Mouse (Mus musculus): ENCODE results near the gene Htr7. TPM values are rescaled to one million over a fixed set of nuclear protein-coding genes. Genes with fewer than 3 reads are reported as not detected.

The Htr7 gene
- total RNA-seq (2014; rRNA removed), result 36.6 and 39.4 TPM in 2 replicates
- polyA plus RNA-seq (2015; fragmentation: Nextera tagmentation; extraction: Ambion mirVana), result 16.9 and 17.1 TPM in 2 replicates

GRCm38 (mm10) chr19:36057231-36057811, at the start of gene Htr7:
Gene Htr7 (minus strand): TSS chr19:36057507.
- Histone ChIP-seq H3K27ac (peak within 1 kb of the TSS; percentile 60), H3K9ac (replicated peaks; ENCODE audit: low read length) (peak within 1 kb of the TSS; percentile 56), H3K36me3 (ENCODE audit: insufficient read depth, low read length) (no peaks in the 10 kb centered on the region), H3K4me3 (ENCODE audit: low read length) (peak within 1 kb of the TSS; percentile 65), H3K27me3 (ENCODE audit: insufficient read depth, low read length) (no peaks in the 10 kb centered on the region), H3K9me3 (ENCODE audit: low read length) (no peaks in the 10 kb centered on the region), H3K4me2 (ENCODE audit: low read depth, low read length) (peak within 1 kb of the TSS; percentile 84), H3K4me1 (ENCODE audit: insufficient read depth, low read length) (no peaks in the 10 kb centered on the region)
- ATAC-seq (peak; percentile 94), DNase-seq (ENCODE audit: low spot score) (peak; percentile 76)
- WGBS, result under 1% methylated on average over 58 of the region's 86 CpGs
- TF ChIP-seq CTCF (IDR thresholded peaks at IDR 0.05; ENCODE audit: low read depth), result no peak

- Histone ChIP-seq H3K4me2 (ENCODE audit: low read depth, low read length) (no peak overlapping the region), H3K9ac (replicated peaks; ENCODE audit: low read length) (no peak overlapping the region), H3K4me3 (ENCODE audit: low read length) (no peak overlapping the region), H3K4me1 (ENCODE audit: insufficient read depth, low read length) (no peaks in the 10 kb centered on the region), H3K36me3 (ENCODE audit: insufficient read depth, low read length) (peaks cover 27% of the 10 kb centered on the region), H3K27ac (no peak overlapping the region), H3K27me3 (ENCODE audit: insufficient read depth, low read length) (no peaks in the 10 kb centered on the region), H3K9me3 (ENCODE audit: low read length) (no peaks in the 10 kb centered on the region)
- ATAC-seq, result no peak
- WGBS, result 87% methylated on average over 5 of the region's 5 CpGs
- DNase-seq (ENCODE audit: low spot score), result no peak
- no peak for TF ChIP-seq CTCF (IDR thresholded peaks at IDR 0.05; ENCODE audit: low read depth)
These were observed 46.6 kb upstream of the Htr7 start for GRCm38 (mm10) chr19:36103909-36104308.

DNA sequence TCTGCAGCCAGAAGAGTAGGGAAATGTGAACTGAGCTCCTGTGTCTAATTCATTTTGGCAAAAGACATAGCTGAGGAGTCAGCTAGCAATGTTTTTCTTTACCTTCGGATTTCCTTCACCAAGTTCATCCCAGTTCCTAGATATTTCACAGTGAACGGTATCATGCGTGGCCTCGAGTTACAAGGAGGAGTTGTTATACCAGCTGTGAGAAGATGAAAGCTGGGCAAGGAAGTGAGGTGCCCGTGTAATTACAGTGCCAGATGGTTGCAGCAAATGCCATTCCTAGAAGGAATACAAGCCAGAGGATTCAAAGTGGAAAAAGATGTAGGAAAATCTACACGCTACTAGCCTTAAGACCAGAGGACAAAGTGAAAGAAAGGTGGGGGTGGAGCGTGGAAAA, 41.6 kb upstream of the Htr7 start:
- Histone ChIP-seq H3K9me3 (ENCODE audit: low read length) (no peaks in the 10 kb centered on the region), H3K4me3 (ENCODE audit: low read length) (no peak overlapping the region), H3K27ac (no peak overlapping the region), H3K4me2 (ENCODE audit: low read depth, low read length) (no peak overlapping the region), H3K36me3 (ENCODE audit: insufficient read depth, low read length) (peaks cover 35% of the 10 kb centered on the region), H3K4me1 (ENCODE audit: insufficient read depth, low read length) (no peaks in the 10 kb centered on the region), H3K9ac (replicated peaks; ENCODE audit: low read length) (no peak overlapping the region), H3K27me3 (ENCODE audit: insufficient read depth, low read length) (no peaks in the 10 kb centered on the region)
- DNase-seq (ENCODE audit: low spot score), result no peak
- 89% methylated on average over 7 of the region's 7 CpGs for WGBS
- ATAC-seq, result no peak
- TF ChIP-seq CTCF (IDR thresholded peaks at IDR 0.05; ENCODE audit: low read depth), result no peak

- 97% methylated on average over 1 of the region's 1 CpGs for WGBS
- ATAC-seq (no peak), DNase-seq (ENCODE audit: low spot score) (no peak)
- no peak for TF ChIP-seq CTCF (IDR thresholded peaks at IDR 0.05; ENCODE audit: low read depth)
- no peak overlapping the region for H3K4me2 ChIP-seq (ENCODE audit: low read depth, low read length)
- H3K27me3 ChIP-seq (ENCODE audit: insufficient read depth, low read length), result no peaks in the 10 kb centered on the region
- no peak overlapping the region for H3K27ac ChIP-seq
- no peaks in the 10 kb centered on the region for H3K4me1 ChIP-seq (ENCODE audit: insufficient read depth, low read length)
- H3K36me3 ChIP-seq (ENCODE audit: insufficient read depth, low read length), result peaks cover 35% of the 10 kb centered on the region
- no peaks in the 10 kb centered on the region for H3K9me3 ChIP-seq (ENCODE audit: low read length)
- no peak overlapping the region for H3K9ac ChIP-seq (replicated peaks; ENCODE audit: low read length)
- no peak overlapping the region for H3K4me3 ChIP-seq (ENCODE audit: low read length)
These were observed 41.0 kb upstream of the Htr7 start for GRCm38 (mm10) chr19:36098265-36098664.

DNA sequence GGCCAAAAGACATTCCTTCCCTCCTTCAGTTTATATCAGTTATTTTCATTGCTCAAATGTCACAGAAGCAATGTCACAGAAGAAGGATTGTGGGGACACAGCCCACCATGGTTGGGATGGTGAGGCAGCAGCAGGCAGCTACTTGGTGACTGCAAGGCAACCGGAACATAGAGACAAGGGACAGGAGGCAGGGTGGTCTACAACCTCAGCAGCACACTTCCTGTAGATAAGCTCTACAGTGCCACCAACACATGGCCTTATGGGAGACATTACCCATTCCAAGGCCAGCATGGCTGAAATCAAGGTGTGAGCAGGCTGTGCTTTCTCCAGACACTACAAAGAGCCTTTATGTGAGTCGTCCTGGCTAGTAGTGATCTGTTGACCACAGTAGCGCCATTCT, 39.9 kb upstream of the Htr7 start:
- no peak for TF ChIP-seq CTCF (IDR thresholded peaks at IDR 0.05; ENCODE audit: low read depth)
- WGBS, result 88% methylated on average over 3 of the region's 3 CpGs
- Histone ChIP-seq H3K9me3 (ENCODE audit: low read length) (no peaks in the 10 kb centered on the region), H3K36me3 (ENCODE audit: insufficient read depth, low read length) (peaks cover 35% of the 10 kb centered on the region), H3K27ac (no peak overlapping the region), H3K9ac (replicated peaks; ENCODE audit: low read length) (no peak overlapping the region), H3K4me2 (ENCODE audit: low read depth, low read length) (no peak overlapping the region), H3K4me1 (ENCODE audit: insufficient read depth, low read length) (no peaks in the 10 kb centered on the region), H3K27me3 (ENCODE audit: insufficient read depth, low read length) (no peaks in the 10 kb centered on the region), H3K4me3 (ENCODE audit: low read length) (no peak overlapping the region)
- DNase-seq (ENCODE audit: low spot score) (no peak), ATAC-seq (no peak)

DNA sequence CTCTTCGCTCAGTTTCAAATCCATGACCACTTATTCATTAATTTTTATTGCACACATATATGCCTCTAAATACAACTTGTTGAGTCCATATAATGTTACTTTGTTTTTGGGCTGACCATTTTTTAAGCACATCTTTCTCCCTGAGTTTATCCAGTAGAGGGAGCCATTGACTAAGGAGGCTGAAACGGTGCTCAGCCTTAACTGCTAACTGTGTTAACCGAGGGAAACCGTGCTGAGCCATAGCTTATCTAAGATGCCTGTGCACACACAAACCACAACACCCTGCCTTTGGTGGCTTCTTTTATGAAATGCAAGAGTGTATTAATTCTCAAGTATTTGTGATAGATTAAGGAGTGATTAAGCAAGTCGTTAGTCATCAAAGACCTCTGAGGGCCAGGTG, 33.5 kb upstream of the Htr7 start:
- H3K9ac ChIP-seq (replicated peaks; ENCODE audit: low read length), result no peak overlapping the region
- no peaks in the 10 kb centered on the region for H3K27me3 ChIP-seq (ENCODE audit: insufficient read depth, low read length)
- no peaks in the 10 kb centered on the region for H3K9me3 ChIP-seq (ENCODE audit: low read length)
- H3K36me3 ChIP-seq (ENCODE audit: insufficient read depth, low read length), result peaks cover 22% of the 10 kb centered on the region
- H3K4me3 ChIP-seq (ENCODE audit: low read length), result no peak overlapping the region
- TF ChIP-seq CTCF (IDR thresholded peaks at IDR 0.05; ENCODE audit: low read depth), result peak; percentile 67
- H3K27ac ChIP-seq, result no peak overlapping the region
- H3K4me1 ChIP-seq (ENCODE audit: insufficient read depth, low read length), result no peaks in the 10 kb centered on the region
- no peak overlapping the region for H3K4me2 ChIP-seq (ENCODE audit: low read depth, low read length)
- ATAC-seq, result peak; percentile 56; the same call in 1 of the 2 replicates
- DNase-seq (ENCODE audit: low spot score), result peak; percentile 62
- 48% methylated on average over 5 of the region's 5 CpGs for WGBS
